Mouse (Mus musculus): ENCODE measurements around the gene Borcs7. TPM values are rescaled to one million over a fixed set of nuclear protein-coding genes. Genes with fewer than 3 reads are reported as not detected.
"Not testable (repeated sequence)": the region's sequence is repeated elsewhere in the genome, so short reads cannot be mapped to it uniquely, and the experiment has no call there.

Borcs7 gene
- total RNA-seq, 4 experiments from 2014 or later, result 12.0 to 14.7 (median 12.6) TPM

DNA sequence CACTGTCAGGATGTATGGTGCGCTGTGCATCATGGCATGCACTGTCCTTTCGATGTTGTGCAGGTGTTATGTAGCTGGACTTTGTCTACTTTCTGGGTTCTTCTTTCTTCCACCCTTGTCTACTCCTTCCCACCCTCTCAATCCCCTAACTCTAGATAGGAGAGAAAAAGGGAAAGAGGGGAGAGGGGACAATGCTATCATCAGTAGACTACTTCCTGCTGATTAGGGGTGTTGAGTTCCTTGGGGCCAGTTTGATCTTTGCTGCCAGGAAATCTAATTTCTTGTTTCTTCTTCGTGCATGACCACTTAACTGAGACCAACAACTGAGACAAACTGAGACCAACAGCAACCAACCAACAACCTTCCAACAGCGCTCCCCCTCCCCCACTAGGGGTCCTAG, 20.9 kb downstream of the Borcs7 start:
- no peak for DNase-seq (ENCODE audit: low spot score in 2 of 2)

DNA sequence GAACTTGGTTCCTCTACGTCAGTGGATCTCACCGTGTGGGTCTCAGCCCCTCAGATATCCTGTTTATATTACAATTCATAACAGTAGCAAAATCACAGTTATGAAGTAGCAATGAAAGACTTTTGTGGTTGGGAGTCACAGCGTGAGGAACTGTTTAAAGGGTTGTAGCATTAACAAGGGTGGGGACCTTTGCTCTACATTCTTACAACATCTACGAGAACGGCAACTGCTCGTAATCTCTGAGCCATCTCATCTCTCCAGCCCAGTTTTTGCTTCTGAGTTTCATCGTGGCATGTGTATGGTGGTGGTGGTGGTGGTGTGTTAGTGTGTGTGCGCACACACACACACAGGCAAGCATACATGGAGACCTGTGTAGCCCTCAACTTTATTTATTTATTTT, 24.5 kb downstream of the Borcs7 start:
- DNase-seq (ENCODE audit: low spot score in 2 of 2), result no peak

- DNase-seq (ENCODE audit: low spot score in 2 of 2), result no peak
Measured at GRCm38 (mm10) chr19:46715016-46715415, 25.3 kb downstream of the Borcs7 start.

GRCm38 (mm10) chr19:46718150-46718549, 28.4 kb downstream of the Borcs7 start:
- DNase-seq (ENCODE audit: low spot score in 2 of 2), result no peak

- DNase-seq (ENCODE audit: low spot score in 2 of 2), result no peak
Measured at GRCm38 (mm10) chr19:46724411-46724810, 34.7 kb downstream of the Borcs7 start.

GRCm38 (mm10) chr19:46726142-46726541, 36.4 kb downstream of the Borcs7 start:
- no peak for DNase-seq (ENCODE audit: low spot score in 2 of 2)

DNA sequence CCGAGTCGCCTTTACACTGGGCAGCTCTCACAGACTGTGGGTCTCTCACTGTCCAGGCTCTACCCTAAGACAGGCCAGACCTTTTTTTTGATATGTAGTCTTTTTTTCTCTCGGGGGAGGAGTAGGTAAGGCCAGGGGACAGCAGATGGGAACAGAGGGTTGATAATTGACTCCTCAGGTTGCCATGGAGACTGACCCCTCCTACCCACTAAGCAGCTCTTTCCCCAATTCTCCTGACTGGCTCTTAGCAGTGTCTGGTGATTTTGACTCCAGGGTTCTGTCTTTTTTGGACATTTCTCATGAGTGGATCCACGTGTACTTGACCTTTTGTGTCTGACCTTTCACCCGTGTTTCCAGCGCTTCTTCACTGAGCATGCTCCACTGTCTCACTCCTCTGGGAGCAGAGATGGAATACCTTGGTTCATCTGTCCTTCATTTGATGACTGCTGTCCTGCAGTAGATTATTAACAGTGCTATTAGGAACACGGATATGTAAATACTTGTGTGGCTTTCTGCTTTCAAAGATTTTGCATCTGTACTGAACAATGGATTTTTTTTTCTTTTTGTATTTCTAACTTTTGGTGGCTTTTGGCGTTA, 37.5 kb downstream of the Borcs7 start:
- DNase-seq (ENCODE audit: low spot score in 2 of 2), result no peak

DNA sequence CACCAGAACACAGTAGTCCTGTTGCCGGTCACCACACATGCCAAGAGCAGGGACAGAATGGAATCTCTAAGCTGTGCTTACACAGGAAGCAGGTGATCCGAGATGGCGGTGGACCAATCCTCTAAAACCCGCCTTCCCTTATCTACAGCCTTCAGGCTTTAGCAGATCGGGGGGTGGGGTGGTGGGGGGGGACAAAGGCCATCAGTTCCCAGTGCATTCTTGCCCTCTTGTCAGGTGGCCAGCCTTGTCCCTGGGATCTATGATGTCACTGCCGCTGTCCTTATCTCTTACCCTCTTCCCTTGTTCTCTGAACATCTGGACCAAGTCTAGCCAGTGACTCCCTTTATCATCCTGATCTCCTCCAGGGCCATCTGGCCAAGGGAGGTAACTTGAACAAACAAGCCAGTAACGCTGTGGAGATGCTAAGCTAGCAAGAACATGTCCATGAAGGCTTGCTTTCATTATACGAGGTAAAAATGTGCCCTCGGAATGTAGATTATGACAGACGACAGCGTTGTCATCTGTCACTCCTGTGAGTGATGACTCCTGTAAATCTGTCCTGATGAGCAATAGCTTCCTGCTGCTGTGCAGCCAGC, 38.3 kb downstream of the Borcs7 start:
- no peak for DNase-seq (ENCODE audit: low spot score in 2 of 2)

DNA sequence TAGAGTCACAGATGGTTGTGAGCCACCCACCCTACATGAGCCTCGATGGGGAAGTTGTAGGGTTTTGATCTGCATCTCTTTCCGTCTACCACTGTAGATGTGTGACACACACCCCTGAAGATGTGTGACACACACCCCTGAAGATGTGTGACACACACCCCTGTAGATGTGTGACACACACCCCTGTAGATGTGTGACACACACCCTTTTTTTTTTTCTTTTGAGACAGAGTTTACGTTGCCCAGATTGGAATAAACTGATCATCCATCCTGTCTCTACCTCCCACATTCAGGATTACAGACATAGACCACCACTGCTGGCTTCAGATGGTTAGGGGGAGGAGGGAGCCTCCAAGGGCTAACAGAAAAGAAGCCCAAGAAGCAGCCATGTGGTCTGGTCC, 39.2 kb downstream of the Borcs7 start:
- no peak for DNase-seq (ENCODE audit: low spot score in 2 of 2)

DNA sequence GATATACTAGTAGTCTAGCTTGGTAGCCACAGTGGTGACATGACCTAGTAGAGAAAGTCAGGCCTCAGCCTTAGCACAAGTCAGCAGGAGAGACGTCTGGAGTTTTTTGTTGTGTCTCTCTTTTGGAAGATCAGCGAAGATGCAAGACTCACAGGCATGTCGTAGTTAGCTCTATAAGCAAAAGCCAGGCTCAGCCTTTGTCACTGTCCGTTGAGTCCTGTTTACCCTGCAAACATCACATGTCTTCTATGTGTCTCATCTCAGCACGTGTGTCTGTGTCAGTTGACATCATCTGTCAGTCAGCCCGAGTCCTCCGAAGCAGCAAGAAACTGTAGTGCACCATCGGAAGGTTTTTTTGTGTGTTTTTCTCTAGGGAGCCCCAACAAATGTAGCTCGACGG, 41.6 kb downstream of the Borcs7 start:
- no peak for DNase-seq (ENCODE audit: low spot score in 2 of 2)

DNA sequence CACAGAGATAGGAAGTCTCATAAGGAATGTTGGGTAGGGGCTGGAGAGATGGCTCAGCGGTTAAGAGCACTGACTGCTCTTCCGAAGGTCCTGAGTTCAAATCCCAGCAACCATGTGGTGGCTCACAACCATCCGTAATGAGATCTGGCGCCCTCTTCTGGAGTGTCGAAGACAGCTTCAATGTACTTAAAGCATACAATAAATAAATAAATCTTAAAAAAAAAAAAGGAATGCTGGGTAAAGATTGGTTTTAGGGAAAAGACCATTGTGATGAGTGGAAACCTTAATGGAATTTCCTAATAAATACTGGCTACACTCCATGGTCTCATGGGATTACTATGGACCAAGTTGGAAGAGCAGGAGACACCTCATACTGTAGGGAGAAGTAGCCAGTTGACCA, 43.0 kb downstream of the Borcs7 start:
- not testable (repeated sequence) for DNase-seq (ENCODE audit: low spot score in 2 of 2)

DNA sequence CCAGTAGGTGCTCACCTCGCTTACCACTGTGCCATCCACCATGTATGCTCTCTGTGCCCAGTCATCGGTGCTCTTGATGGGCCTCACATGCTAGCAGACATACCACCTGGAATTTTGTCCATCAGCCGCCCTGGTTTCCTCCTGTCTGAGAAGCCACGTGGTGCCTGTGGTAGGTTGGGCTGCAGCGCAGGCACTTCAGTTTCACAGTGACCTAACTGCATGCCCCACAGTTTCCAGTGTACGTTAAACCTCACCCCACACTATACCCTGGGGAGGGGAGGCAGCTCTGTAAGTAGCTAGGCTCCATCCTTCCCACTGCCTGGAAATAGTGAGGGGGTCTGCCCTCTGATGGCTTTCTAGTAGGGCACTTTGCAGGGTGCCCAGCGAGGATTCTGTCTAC, 43.9 kb downstream of the Borcs7 start:
- no peak for DNase-seq (ENCODE audit: low spot score in 2 of 2)

GRCm38 (mm10) chr19:46735241-46735640, 45.5 kb downstream of the Borcs7 start:
- DNase-seq (ENCODE audit: low spot score in 2 of 2), result no peak

GRCm38 (mm10) chr19:46737106-46737505, 47.4 kb downstream of the Borcs7 start:
- no peak for DNase-seq (ENCODE audit: low spot score in 2 of 2)

DNA sequence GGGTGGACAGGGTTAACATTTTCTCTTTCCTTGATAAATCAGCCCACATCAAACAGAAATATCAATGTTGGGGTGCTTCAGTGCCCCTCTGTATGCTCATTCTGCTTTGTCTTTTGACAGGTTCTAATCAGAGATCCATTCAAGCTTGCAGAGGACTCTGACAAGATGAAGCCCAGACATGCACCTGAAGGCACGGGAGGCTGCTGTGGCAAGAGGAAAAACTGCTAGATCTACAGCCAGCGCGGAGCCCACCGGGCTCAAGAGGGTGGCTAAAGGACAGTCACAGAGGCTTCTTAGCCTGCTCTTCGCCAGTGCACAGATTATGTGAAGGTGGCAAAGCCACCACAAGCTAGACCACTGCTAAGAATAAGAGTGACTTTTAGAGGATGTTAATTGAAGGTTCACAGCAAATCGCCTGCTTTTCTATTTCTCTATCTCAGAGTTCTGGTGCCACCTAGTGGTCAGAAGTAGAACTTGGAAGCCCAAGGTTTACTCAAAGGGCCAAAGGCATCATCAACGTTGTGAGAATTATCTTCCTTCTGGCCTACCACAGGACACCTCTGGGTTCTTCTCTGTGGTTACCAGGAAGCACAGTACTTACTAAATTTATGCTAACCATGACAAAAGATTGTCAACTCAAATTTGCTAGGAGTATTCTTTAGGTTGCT, 50.8 kb downstream of the Borcs7 start:
- peak; percentile 12 to 13 for DNase-seq (ENCODE audit: low spot score in 2 of 2)

DNA sequence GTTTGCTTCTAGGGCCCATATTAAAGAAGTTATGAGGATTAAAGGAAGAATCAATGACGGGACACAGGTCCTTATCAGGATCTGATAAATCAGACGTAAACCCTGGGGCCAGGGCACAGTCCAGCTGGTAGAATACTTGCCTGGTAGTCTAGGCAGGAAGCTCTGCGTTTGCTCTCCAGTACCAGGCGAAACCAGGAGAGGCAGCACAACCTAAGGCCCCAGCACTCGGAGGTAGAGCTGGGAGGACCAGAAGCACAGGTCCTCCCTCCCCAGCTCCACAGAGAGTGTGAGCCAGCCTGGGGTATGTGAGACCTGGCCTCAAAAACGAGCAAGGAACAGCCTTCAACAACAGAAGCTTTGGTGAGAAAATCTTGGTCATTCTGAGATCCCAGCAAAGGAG, 51.9 kb downstream of the Borcs7 start:
- DNase-seq (ENCODE audit: low spot score in 2 of 2), result no peak

- DNase-seq (ENCODE audit: low spot score in 2 of 2), result no peak
Measured at GRCm38 (mm10) chr19:46744681-46745080, 55.0 kb downstream of the Borcs7 start.

GRCm38 (mm10) chr19:46747799-46748198, 58.1 kb downstream of the Borcs7 start:
- DNase-seq (ENCODE audit: low spot score in 2 of 2), result no peak

DNA sequence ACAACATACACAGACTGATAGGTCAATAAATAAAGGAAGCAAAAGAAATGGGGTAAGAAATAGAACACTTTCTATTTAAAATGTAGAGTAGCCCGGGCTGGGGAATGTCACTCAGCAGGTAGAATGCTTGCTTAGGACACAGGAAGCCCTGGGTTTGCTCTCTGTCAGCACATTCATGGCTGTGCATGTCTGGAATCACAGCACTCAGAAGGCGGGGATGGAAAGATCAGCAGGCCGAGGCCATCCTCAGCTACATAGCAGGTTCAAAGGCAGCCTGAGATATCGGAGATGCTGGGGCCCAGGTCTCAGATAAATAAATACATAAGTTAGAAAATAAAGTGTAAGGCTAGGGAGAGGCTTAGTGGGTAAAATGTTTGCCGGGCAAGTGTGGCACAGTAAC, 62.5 kb downstream of the Borcs7 start:
- DNase-seq (ENCODE audit: low spot score in 2 of 2), result no peak
